ENCODE assay signal across 14 mouse cellular contexts in genomic region chr1:134805471-134805870, GRCm38 (mm10).
A peak's percentile ranks its signal among the peaks of the same experiment; 100 is the strongest.
DNase-seq lines count a peak whose midpoint lies in the region; ATAC-seq and TF ChIP-seq lines count a peak whose summit lies in the region.
"Had no signal": no experiment of that assay in that cellular context is flagged by ENCODE, and none has a peak within 500 bp of the region (broad histone marks: within the 10 kb centered on the region; RNA-seq: fewer than 3 reads in every experiment).

No protein-coding gene starts in this region.

- no peaks in the 10 kb centered on the region for H3K9me3 ChIP-seq in heart, embryonic 13.5 days
- H3K9me3 ChIP-seq in lung, embryonic 15.5 days = no peaks in the 10 kb centered on the region
- no peaks in the 10 kb centered on the region for H3K9me3 ChIP-seq in embryonic facial prominence, embryonic 15.5 days (replicated peaks)
- H3K9me3 ChIP-seq in hindbrain, embryonic 15.5 days = no peaks in the 10 kb centered on the region
- no peaks in the 10 kb centered on the region for H3K9me3 ChIP-seq in liver, embryonic 11.5 days (ENCODE audit: control insufficient read depth, low read length)

- no peak overlapping the region for H3K4me2 ChIP-seq in heart, embryonic 13.5 days
- no peak overlapping the region for H3K4me2 ChIP-seq in lung, embryonic 15.5 days
- no peak overlapping the region for H3K4me2 ChIP-seq in embryonic facial prominence, embryonic 15.5 days (replicated peaks)
- H3K4me2 ChIP-seq in hindbrain, embryonic 15.5 days = no peak overlapping the region
- no peak overlapping the region for H3K4me2 ChIP-seq in liver, embryonic 11.5 days
- H3K4me2 ChIP-seq: heart, embryonic 11.5 days had no signal

- no peak for DNase-seq in heart, postnatal 4 days
- no peak for DNase-seq in lung, adult 2 months
- no peak for DNase-seq in kidney, adult 2 months
- no peak for DNase-seq in liver, embryonic 11.5 days (ENCODE audit: low spot score)
- DNase-seq: adrenal gland, postnatal 36 days; kidney, postnatal 25 days; thymus, postnatal 4 days had no signal

- peaks cover 4% of the 10 kb centered on the region for H3K36me3 ChIP-seq in heart, embryonic 13.5 days
- no peaks in the 10 kb centered on the region for H3K36me3 ChIP-seq in lung, embryonic 15.5 days
- peaks cover 2% of the 10 kb centered on the region; the same call in 1 of the 2 replicates for H3K36me3 ChIP-seq in embryonic facial prominence, embryonic 15.5 days
- no peaks in the 10 kb centered on the region for H3K36me3 ChIP-seq in hindbrain, embryonic 15.5 days
- no peaks in the 10 kb centered on the region for H3K36me3 ChIP-seq in kidney, adult 2 months (ENCODE audit: control insufficient read depth, insufficient read depth, low read length)
- H3K36me3 ChIP-seq in liver, embryonic 11.5 days (ENCODE audit: control insufficient read depth, insufficient read depth, low read length) = no peaks in the 10 kb centered on the region

- peaks cover 69% of the 10 kb centered on the region for H3K4me1 ChIP-seq in heart, embryonic 13.5 days
- H3K4me1 ChIP-seq in lung, embryonic 15.5 days = peaks cover 38% of the 10 kb centered on the region
- peaks cover 12% of the 10 kb centered on the region for H3K4me1 ChIP-seq in lung, adult 2 months (ENCODE audit: control insufficient read depth, insufficient read depth, low read length)
- peaks cover 26% of the 10 kb centered on the region for H3K4me1 ChIP-seq in embryonic facial prominence, embryonic 15.5 days
- peaks cover 15% of the 10 kb centered on the region for H3K4me1 ChIP-seq in hindbrain, embryonic 15.5 days (replicated peaks)
- peaks cover 8% of the 10 kb centered on the region; the same call in 1 of the 2 replicates for H3K4me1 ChIP-seq in kidney, adult 2 months (ENCODE audit: control insufficient read depth, insufficient read depth, low read length)
- 0 out of 2 replicates have a peak, but pooled peaks cover 2% of the 10 kb centered on the region for H3K4me1 ChIP-seq in liver, embryonic 11.5 days (replicated peaks; ENCODE audit: control insufficient read depth, insufficient read depth, low read length)

- no peak for TF ChIP-seq POLR2A in lung, adult 2 months (IDR thresholded peaks at IDR 0.05; ENCODE audit: borderline replicate concordance, extremely low read depth, low read depth, low read length)
- TF ChIP-seq POLR2A in kidney, adult 2 months (IDR thresholded peaks at IDR 0.05; ENCODE audit: low read depth, low read length) = no peak

- WGBS in heart, embryonic 13.5 days = 81% methylated on average over 9 of the region's 9 CpGs
- 61% methylated on average over 9 of the region's 9 CpGs for WGBS in lung, embryonic 15.5 days
- WGBS in lung, adult 2 months = 79% methylated on average over 9 of the region's 9 CpGs
- 65% methylated on average over 9 of the region's 9 CpGs for WGBS in embryonic facial prominence, embryonic 15.5 days
- 39% methylated on average over 9 of the region's 9 CpGs for WGBS in hindbrain, embryonic 15.5 days
- 93% methylated on average over 9 of the region's 9 CpGs for WGBS in kidney, adult 2 months
- WGBS in liver, embryonic 11.5 days = 90% methylated on average over 9 of the region's 9 CpGs

- no peaks in the 10 kb centered on the region for H3K27me3 ChIP-seq in heart, embryonic 13.5 days (replicated peaks)
- no peaks in the 10 kb centered on the region for H3K27me3 ChIP-seq in lung, embryonic 15.5 days
- H3K27me3 ChIP-seq in embryonic facial prominence, embryonic 15.5 days = no peaks in the 10 kb centered on the region
- no peaks in the 10 kb centered on the region for H3K27me3 ChIP-seq in hindbrain, embryonic 15.5 days
- no peaks in the 10 kb centered on the region for H3K27me3 ChIP-seq in kidney, adult 2 months (replicated peaks; ENCODE audit: control insufficient read depth, insufficient read depth, low read length)
- H3K27me3 ChIP-seq in liver, embryonic 11.5 days (replicated peaks; ENCODE audit: control insufficient read depth, insufficient read depth, low read length) = no peaks in the 10 kb centered on the region

- H3K4me3 ChIP-seq in heart, embryonic 13.5 days = no peak overlapping the region
- no peak overlapping the region for H3K4me3 ChIP-seq in lung, embryonic 15.5 days
- H3K4me3 ChIP-seq in lung, adult 2 months (replicated peaks; ENCODE audit: extremely low read depth, low read depth, low read length) = no peak overlapping the region
- no peak overlapping the region for H3K4me3 ChIP-seq in embryonic facial prominence, embryonic 15.5 days (replicated peaks)
- no peak overlapping the region for H3K4me3 ChIP-seq in hindbrain, embryonic 15.5 days
- no peak overlapping the region for H3K4me3 ChIP-seq in kidney, adult 2 months (ENCODE audit: insufficient read depth, low read depth, low read length)
- H3K4me3 ChIP-seq in liver, embryonic 11.5 days (ENCODE audit: low read depth, low read length) = no peak overlapping the region
- H3K4me3 ChIP-seq: myocyte had no signal

- TF ChIP-seq CTCF in lung, adult 2 months (IDR thresholded peaks at IDR 0.05; ENCODE audit: insufficient read depth, low read length) = no peak
- TF ChIP-seq CTCF in kidney, adult 2 months (conservative IDR thresholded peaks at IDR 0.05; ENCODE audit: insufficient read depth, insufficient read length, low read depth, low read length) = no peak

- no peak for ATAC-seq in heart, embryonic 13.5 days (ENCODE audit: extremely low read depth, insufficient number of reproducible peaks, low FRiP score, low TSS enrichment)
- ATAC-seq in lung, embryonic 15.5 days (ENCODE audit: borderline replicate concordance, extremely low read depth, low FRiP score, low TSS enrichment) = no peak
- ATAC-seq in embryonic facial prominence, embryonic 15.5 days (ENCODE audit: insufficient number of reproducible peaks, low FRiP score, low TSS enrichment, low read depth) = peak; percentile 75; the same call in 1 of the 2 replicates
- ATAC-seq in hindbrain, embryonic 15.5 days (ENCODE audit: low FRiP score, low read depth) = peak; percentile 48; the same call in 1 of the 2 replicates
- no peak for ATAC-seq in liver, embryonic 11.5 days (replicated peaks; ENCODE audit: low FRiP score)
- ATAC-seq: CD4-positive, CD25-positive, alpha-beta regulatory T cell, adult 4 months had no signal

- H3K9ac ChIP-seq in heart, embryonic 13.5 days = no peak overlapping the region
- no peak overlapping the region for H3K9ac ChIP-seq in lung, embryonic 15.5 days
- no peak overlapping the region for H3K9ac ChIP-seq in embryonic facial prominence, embryonic 15.5 days
- no peak overlapping the region for H3K9ac ChIP-seq in hindbrain, embryonic 15.5 days
- H3K9ac ChIP-seq in liver, embryonic 11.5 days (ENCODE audit: low read depth, low read length) = no peak overlapping the region

- peak overlapping the region; percentile 98 for H3K27ac ChIP-seq in heart, embryonic 13.5 days (replicated peaks)
- H3K27ac ChIP-seq in lung, embryonic 15.5 days = peak overlapping the region; percentile 93
- peak overlapping the region; percentile 63; the same call in 1 of the 2 replicates for H3K27ac ChIP-seq in embryonic facial prominence, embryonic 15.5 days (replicated peaks)
- peak overlapping the region; percentile 57 for H3K27ac ChIP-seq in hindbrain, embryonic 15.5 days (replicated peaks)
- H3K27ac ChIP-seq in kidney, adult 2 months (ENCODE audit: insufficient read depth, low read depth, low read length) = no peak overlapping the region
- H3K27ac ChIP-seq in liver, embryonic 11.5 days (ENCODE audit: low read depth, low read length) = no peak overlapping the region

Comparison
In these comparisons a context has a peak if more than half of its experiments do, and no peak if none do; other contexts are left out.
1. ATAC-seq: peak in embryonic facial prominence, embryonic 15.5 days (single experiment) and hindbrain, embryonic 15.5 days (single experiment); none in heart, embryonic 13.5 days (single experiment), lung, embryonic 15.5 days (single experiment) and liver, embryonic 11.5 days (single experiment).
2. H3K27ac ChIP-seq: peak in heart, embryonic 13.5 days (single experiment), lung, embryonic 15.5 days (single experiment), embryonic facial prominence, embryonic 15.5 days (single experiment) and hindbrain, embryonic 15.5 days (single experiment); none in kidney, adult 2 months (single experiment) and liver, embryonic 11.5 days (single experiment).